27 mouse cellular contexts compared by ENCODE assay signal in the genomic region with DNA sequence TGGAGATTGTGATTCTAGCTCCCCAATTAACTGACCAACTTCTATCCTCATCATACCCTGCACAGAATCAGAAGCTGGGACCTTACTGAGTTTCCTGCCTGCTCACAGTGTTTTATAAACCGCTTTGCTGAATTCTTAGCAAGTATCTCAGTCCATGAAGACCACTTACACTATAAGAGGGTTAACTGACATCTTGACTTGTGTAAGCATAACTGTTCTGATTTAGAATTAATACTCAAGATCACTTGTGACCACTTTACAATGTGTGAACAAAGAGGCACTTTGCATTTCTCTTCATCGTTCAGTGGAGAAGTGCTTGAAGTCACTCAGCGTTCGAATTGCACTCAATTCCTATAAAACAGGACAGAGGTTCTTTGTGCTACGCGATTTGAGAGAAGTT. TPM values are rescaled to one million over a fixed set of nuclear protein-coding genes. Genes with fewer than 3 reads are reported as not detected.
DNase-seq lines count a peak whose midpoint lies in the region; ATAC-seq and TF ChIP-seq lines count a peak whose summit lies in the region.
"Had no signal": no experiment of that assay in that cellular context is flagged by ENCODE, and none has a peak within 500 bp of the region (broad histone marks: within the 10 kb centered on the region; RNA-seq: fewer than 3 reads in every experiment).

No protein-coding gene starts in this region.

- H3K4me3 ChIP-seq in lung, embryonic 14.5 days (ENCODE audit: low read depth, low read length) = no peak overlapping the region
- no peak overlapping the region for H3K4me3 ChIP-seq in lung, adult 2 months (replicated peaks; ENCODE audit: extremely low read depth, low read depth, low read length)
- no peak overlapping the region for H3K4me3 ChIP-seq in lung, postnatal 0 days (ENCODE audit: low read depth, low read length)
- H3K4me3 ChIP-seq in midbrain, embryonic 11.5 days (ENCODE audit: low read depth, low read length) = no peak overlapping the region
- H3K4me3 ChIP-seq in midbrain, embryonic 16.5 days (ENCODE audit: low read depth, low read length) = no peak overlapping the region
- H3K4me3 ChIP-seq: embryonic facial prominence, embryonic 10.5 days; embryonic facial prominence, embryonic 12.5 days; forebrain, embryonic 13.5 days; forebrain, embryonic 15.5 days had no signal

- 0 out of 2 replicates have a peak, but pooled peaks cover 2% of the 10 kb centered on the region for H3K4me1 ChIP-seq in lung, embryonic 14.5 days (ENCODE audit: insufficient read depth)
- peaks cover 5% of the 10 kb centered on the region; the same call in 1 of the 2 replicates for H3K4me1 ChIP-seq in lung, adult 2 months (ENCODE audit: control insufficient read depth, insufficient read depth, low read length)
- H3K4me1 ChIP-seq in lung, postnatal 0 days (ENCODE audit: insufficient read depth, low read depth, low read length) = no peaks in the 10 kb centered on the region
- no peaks in the 10 kb centered on the region; the same call in 1 of the 2 replicates for H3K4me1 ChIP-seq in midbrain, embryonic 11.5 days (ENCODE audit: control insufficient read depth, insufficient read depth, low read length)
- no peaks in the 10 kb centered on the region; the same call in 1 of the 2 replicates for H3K4me1 ChIP-seq in midbrain, embryonic 16.5 days (ENCODE audit: control insufficient read depth, insufficient read depth, low read length)
- H3K4me1 ChIP-seq: forebrain, embryonic 13.5 days; forebrain, embryonic 15.5 days had no signal

- TF ChIP-seq POLR2A in lung, adult 2 months (IDR thresholded peaks at IDR 0.05; ENCODE audit: borderline replicate concordance, extremely low read depth, low read depth, low read length) = no peak

- TF ChIP-seq CTCF in lung, embryonic 14.5 days (IDR thresholded peaks at IDR 0.05; ENCODE audit: low read depth) = no peak
- no peak for TF ChIP-seq CTCF in lung, adult 2 months (IDR thresholded peaks at IDR 0.05; ENCODE audit: insufficient read depth, low read length)
- TF ChIP-seq CTCF in lung, postnatal 0 days (IDR thresholded peaks at IDR 0.05) = no peak

- 63% methylated on average over 6 of the region's 6 CpGs for WGBS in lung, embryonic 14.5 days
- 69% methylated on average over 6 of the region's 6 CpGs for WGBS in lung, adult 2 months
- WGBS in lung, postnatal 0 days = 63% methylated on average over 6 of the region's 6 CpGs
- 88% methylated on average over 6 of the region's 6 CpGs for WGBS in midbrain, embryonic 11.5 days
- WGBS in midbrain, embryonic 16.5 days = 87% methylated on average over 6 of the region's 6 CpGs

- H3K9me3 ChIP-seq in lung, embryonic 14.5 days (ENCODE audit: low read depth, low read length) = no peaks in the 10 kb centered on the region
- no peaks in the 10 kb centered on the region for H3K9me3 ChIP-seq in lung, postnatal 0 days (ENCODE audit: low read length)
- no peaks in the 10 kb centered on the region for H3K9me3 ChIP-seq in midbrain, embryonic 11.5 days (ENCODE audit: control insufficient read depth, low read length)
- no peaks in the 10 kb centered on the region for H3K9me3 ChIP-seq in midbrain, embryonic 16.5 days (replicated peaks; ENCODE audit: control insufficient read depth, low read length, poor library complexity, severe bottlenecking)
- H3K9me3 ChIP-seq: embryonic facial prominence, embryonic 10.5 days; embryonic facial prominence, embryonic 12.5 days; forebrain, embryonic 13.5 days; forebrain, embryonic 15.5 days had no signal

- no peak overlapping the region for H3K9ac ChIP-seq in lung, embryonic 14.5 days
- no peak overlapping the region for H3K9ac ChIP-seq in lung, postnatal 0 days (replicated peaks; ENCODE audit: low read depth)
- H3K9ac ChIP-seq in midbrain, embryonic 11.5 days (ENCODE audit: low read length) = no peak overlapping the region
- H3K9ac ChIP-seq in midbrain, embryonic 16.5 days (ENCODE audit: low read depth, low read length) = no peak overlapping the region
- H3K9ac ChIP-seq: embryonic facial prominence, embryonic 12.5 days; forebrain, embryonic 13.5 days; forebrain, embryonic 15.5 days had no signal

- ATAC-seq in lung, embryonic 14.5 days (ENCODE audit: insufficient read depth) = no peak
- no peak for ATAC-seq in lung, postnatal 0 days
- no peak for ATAC-seq in midbrain, embryonic 11.5 days (ENCODE audit: low FRiP score)
- no peak for ATAC-seq in midbrain, embryonic 16.5 days
- ATAC-seq: activated CD4-positive, CD25-positive, alpha-beta regulatory T cell, adult 4 months; CD4-positive, CD25-positive, alpha-beta regulatory T cell, adult 4 months; forebrain, embryonic 13.5 days; forebrain, embryonic 15.5 days; Patski had no signal

- no peaks in the 10 kb centered on the region for H3K36me3 ChIP-seq in lung, embryonic 14.5 days (ENCODE audit: insufficient read depth)
- H3K36me3 ChIP-seq in lung, postnatal 0 days (ENCODE audit: insufficient read depth, low read length) = no peaks in the 10 kb centered on the region
- H3K36me3 ChIP-seq in midbrain, embryonic 11.5 days (ENCODE audit: control insufficient read depth, insufficient read depth, low read length) = no peaks in the 10 kb centered on the region
- no peaks in the 10 kb centered on the region for H3K36me3 ChIP-seq in midbrain, embryonic 16.5 days (ENCODE audit: control insufficient read depth, insufficient read depth, low read length)
- H3K36me3 ChIP-seq: embryonic facial prominence, embryonic 10.5 days; embryonic facial prominence, embryonic 12.5 days; forebrain, embryonic 15.5 days; G1E had no signal

- no peak overlapping the region for H3K4me2 ChIP-seq in lung, embryonic 14.5 days
- H3K4me2 ChIP-seq in lung, postnatal 0 days (replicated peaks; ENCODE audit: low read depth, low read length) = no peak overlapping the region
- no peak overlapping the region for H3K4me2 ChIP-seq in midbrain, embryonic 11.5 days
- no peak overlapping the region for H3K4me2 ChIP-seq in midbrain, embryonic 16.5 days (ENCODE audit: low read length)
- H3K4me2 ChIP-seq: embryonic facial prominence, embryonic 12.5 days; forebrain, embryonic 13.5 days; forebrain, embryonic 15.5 days had no signal

- TF ChIP-seq EP300 in lung, postnatal 0 days (IDR thresholded peaks at IDR 0.05) = peak; percentile 17; the same call in 1 of the 2 replicates

- no peak overlapping the region for H3K27ac ChIP-seq in lung, embryonic 14.5 days (ENCODE audit: low read depth)
- no peak overlapping the region for H3K27ac ChIP-seq in lung, postnatal 0 days (ENCODE audit: low read length)
- H3K27ac ChIP-seq in midbrain, embryonic 11.5 days (ENCODE audit: low read depth, low read length) = no peak overlapping the region
- H3K27ac ChIP-seq in midbrain, embryonic 16.5 days (ENCODE audit: low read length) = no peak overlapping the region
- H3K27ac ChIP-seq: embryonic facial prominence, embryonic 10.5 days; embryonic facial prominence, embryonic 12.5 days; forebrain, embryonic 13.5 days; forebrain, embryonic 15.5 days had no signal

- 0 out of 2 replicates have a peak, but pooled peaks cover 11% of the 10 kb centered on the region for H3K27me3 ChIP-seq in lung, embryonic 14.5 days (ENCODE audit: insufficient read depth, low read length)
- peaks cover 3% of the 10 kb centered on the region; the same call in 1 of the 2 replicates for H3K27me3 ChIP-seq in lung, postnatal 0 days (replicated peaks; ENCODE audit: insufficient read depth, low read length)
- H3K27me3 ChIP-seq in midbrain, embryonic 11.5 days (ENCODE audit: control insufficient read depth, insufficient read depth, low read length) = no peaks in the 10 kb centered on the region
- H3K27me3 ChIP-seq in midbrain, embryonic 16.5 days (ENCODE audit: control insufficient read depth, insufficient read depth, low read depth, low read length) = no peaks in the 10 kb centered on the region
- H3K27me3 ChIP-seq: CH12.LX; embryonic facial prominence, embryonic 12.5 days; forebrain, embryonic 13.5 days; forebrain, embryonic 15.5 days had no signal

- DNase-seq in lung, embryonic 14.5 days = peak; percentile 43
- no peak for DNase-seq in lung, adult 2 months
- DNase-seq in lung, postnatal 0 days (ENCODE audit: low spot score) = peak; percentile 28
- DNase-seq in lung, postnatal 10 days = no peak
- DNase-seq in midbrain, embryonic 11.5 days (ENCODE audit: low spot score, missing footprints) = peak; percentile 78
- DNase-seq: adrenal gland, adult 8-10 months; adrenal gland, postnatal 14 days; adrenal gland, postnatal 36 days; B cell, adult 2 months; cerebellum, adult 11-12 months; cerebellum, adult 2 months; cerebellum, adult 9-10 months; cerebellum, postnatal 10 days; cerebellum, postnatal 25 days had no signal

RNA-seq across cellular contexts. Expression of a gene that starts 7.5 kb away (rescaled TPM):
- not detected in 2 replicates for polyA plus RNA-seq in lung, embryonic 14.5 days (2014; fragmentation: Nextera tagmentation; extraction: Ambion mirVana)
- polyA plus RNA-seq in lung, adult 2 months (2012; rRNA removed) = not detected in 2 replicates
- polyA plus RNA-seq in lung, postnatal 0 days (2015; fragmentation: Nextera tagmentation; extraction: Ambion mirVana) = not detected in 2 replicates
- polyA plus RNA-seq in midbrain, embryonic 11.5 days (2014; fragmentation: Nextera tagmentation; extraction: Ambion mirVana) = not detected in 2 replicates
- polyA plus RNA-seq in midbrain, embryonic 16.5 days (2015; fragmentation: Nextera tagmentation; extraction: Ambion mirVana) = not detected in 2 replicates
- polyA plus RNA-seq: activated CD4-positive, CD25-positive, alpha-beta regulatory T cell, adult 4 months; CD4-positive, CD25-positive, alpha-beta regulatory T cell, adult 4 months; cerebellum, adult 2 months; cortical plate, adult 2 months; embryonic facial prominence, embryonic 10.5 days; embryonic facial prominence, embryonic 12.5 days; forebrain, embryonic 11.5 days; forebrain, embryonic 13.5 days; forebrain, embryonic 15.5 days; G1E; Patski had no signal

RNA-seq across cellular contexts. Expression of a gene that starts 22.9 kb away (rescaled TPM):
- polyA plus RNA-seq in lung, embryonic 14.5 days (2014; fragmentation: Nextera tagmentation; extraction: Ambion mirVana) = not detected in 2 replicates
- polyA plus RNA-seq in lung, adult 2 months (2012; rRNA removed) = 0.32 TPM in 1 of 2 replicates, not detected in the other
- polyA plus RNA-seq in lung, postnatal 0 days (2015; fragmentation: Nextera tagmentation; extraction: Ambion mirVana) = not detected in 2 replicates
- polyA plus RNA-seq in midbrain, embryonic 11.5 days (2014; fragmentation: Nextera tagmentation; extraction: Ambion mirVana) = not detected in 2 replicates
- not detected in 2 replicates for polyA plus RNA-seq in midbrain, embryonic 16.5 days (2015; fragmentation: Nextera tagmentation; extraction: Ambion mirVana)
- polyA plus RNA-seq: activated CD4-positive, CD25-positive, alpha-beta regulatory T cell, adult 4 months; CD4-positive, CD25-positive, alpha-beta regulatory T cell, adult 4 months; cerebellum, adult 2 months; cortical plate, adult 2 months; embryonic facial prominence, embryonic 10.5 days; embryonic facial prominence, embryonic 12.5 days; embryonic facial prominence, embryonic 14.5 days; forebrain, embryonic 11.5 days; forebrain, embryonic 13.5 days; forebrain, embryonic 15.5 days; G1E; Patski had no signal

RNA-seq across cellular contexts. Expression of a gene that starts 41.6 kb away (rescaled TPM):
- 2.3 and 2.7 TPM in 2 replicates for polyA plus RNA-seq in lung, embryonic 14.5 days (2014; fragmentation: Nextera tagmentation; extraction: Ambion mirVana)
- polyA plus RNA-seq in lung, adult 2 months (2012; rRNA removed) = 2.1 and 3.5 TPM in 2 replicates
- polyA plus RNA-seq in lung, postnatal 0 days (2015; fragmentation: Nextera tagmentation; extraction: Ambion mirVana) = 2.1 and 2.3 TPM in 2 replicates
- 0.37 and 0.38 TPM in 2 replicates for polyA plus RNA-seq in midbrain, embryonic 11.5 days (2014; fragmentation: Nextera tagmentation; extraction: Ambion mirVana)
- polyA plus RNA-seq in midbrain, embryonic 16.5 days (2015; fragmentation: Nextera tagmentation; extraction: Ambion mirVana) = not detected in 2 replicates
- polyA plus RNA-seq: activated CD4-positive, CD25-positive, alpha-beta regulatory T cell, adult 4 months; CD4-positive, CD25-positive, alpha-beta regulatory T cell, adult 4 months; cerebellum, adult 2 months; cortical plate, adult 2 months; forebrain, embryonic 13.5 days; forebrain, embryonic 15.5 days; G1E had no signal

RNA-seq across cellular contexts. Expression of a gene that starts 43.0 kb away (rescaled TPM):
- polyA plus RNA-seq in lung, embryonic 14.5 days (2014; fragmentation: Nextera tagmentation; extraction: Ambion mirVana) = not detected in 2 replicates
- polyA plus RNA-seq in lung, adult 2 months (2012; rRNA removed) = not detected in 2 replicates
- not detected in 2 replicates for polyA plus RNA-seq in lung, postnatal 0 days (2015; fragmentation: Nextera tagmentation; extraction: Ambion mirVana)
- not detected in 2 replicates for polyA plus RNA-seq in midbrain, embryonic 11.5 days (2014; fragmentation: Nextera tagmentation; extraction: Ambion mirVana)
- polyA plus RNA-seq in midbrain, embryonic 16.5 days (2015; fragmentation: Nextera tagmentation; extraction: Ambion mirVana) = not detected in 2 replicates
- polyA plus RNA-seq: activated CD4-positive, CD25-positive, alpha-beta regulatory T cell, adult 4 months; CD4-positive, CD25-positive, alpha-beta regulatory T cell, adult 4 months; cerebellum, adult 2 months; cortical plate, adult 2 months; embryonic facial prominence, embryonic 10.5 days; embryonic facial prominence, embryonic 12.5 days; forebrain, embryonic 11.5 days; forebrain, embryonic 13.5 days; forebrain, embryonic 15.5 days; G1E; Patski had no signal

Comparison
In these comparisons a context has a peak if more than half of its experiments do, and no peak if none do; other contexts are left out.
1. DNase-seq: peak in lung, embryonic 14.5 days (single experiment), lung, postnatal 0 days (single experiment) and midbrain, embryonic 11.5 days (single experiment); none in lung, adult 2 months (single experiment) and lung, postnatal 10 days (single experiment).